Mouse (Mus musculus) NIH3T3 (cell line): ENCODE measurements at regions not wholly inside any gene's neighbourhood (a gene's known extent, or its start where the extent isn't known, plus 50 kb on each side); places are given as distances from the start of the nearest gene placed in this dataset.
A peak's percentile ranks its signal among the peaks of the same experiment; 100 is the strongest.
"Not testable (repeated sequence)": the region's sequence is repeated elsewhere in the genome, so short reads cannot be mapped to it uniquely, and the experiment has no call there.

ENCODE experiments used
- DNase-seq: peaks from one replicate; pipeline ENCODE4 v3.0.0-alpha.2; 2012; ENCODE audit warnings: low read depth

DNA sequence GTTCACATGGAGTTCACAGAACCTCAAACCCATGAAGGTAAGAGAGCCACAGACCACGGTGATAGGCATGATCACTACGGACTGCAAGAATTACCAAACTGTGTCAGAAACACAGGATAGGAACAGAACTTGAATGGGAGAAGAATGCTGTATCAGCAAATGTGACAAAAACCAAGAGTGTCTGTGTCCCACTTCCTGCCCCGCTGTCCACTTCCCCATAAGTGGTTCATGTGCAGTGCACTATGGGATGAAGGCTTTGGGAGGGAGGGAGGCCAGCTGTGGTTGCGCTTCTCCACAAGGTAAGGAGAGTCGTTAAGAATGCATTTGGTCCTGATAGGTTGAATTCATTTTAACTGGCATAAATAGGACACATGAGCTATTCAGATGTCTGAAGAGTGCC is 313.8 kb upstream of the Cdh4 start:
- DNase-seq: no peak

- no peak for DNase-seq
Measured at GRCm38 (mm10) chr2:179131004-179131403, 311.2 kb upstream of the Cdh4 start.

GRCm38 (mm10) chr2:179142313-179142712 is 299.9 kb upstream of the Cdh4 start:
- no peak for DNase-seq

DNA sequence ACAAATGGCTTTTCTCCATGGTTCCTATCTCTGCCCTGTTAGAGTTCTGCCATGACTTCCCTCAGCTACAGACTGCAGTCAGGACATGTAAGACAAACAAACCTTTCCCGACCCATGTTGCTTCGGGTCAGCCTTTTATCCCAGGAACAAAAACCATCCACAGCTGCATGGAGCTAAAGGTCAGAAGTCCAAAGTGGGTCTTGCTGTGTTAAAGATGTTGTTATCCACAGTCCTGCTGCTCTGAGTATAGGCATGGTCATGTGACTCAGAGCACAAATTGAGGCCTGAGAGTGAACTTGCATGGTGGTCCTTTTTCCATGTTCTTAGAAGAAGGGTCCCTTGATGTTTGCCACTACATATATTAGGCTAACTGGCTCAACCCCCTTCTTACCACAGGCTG is 296.5 kb upstream of the Cdh4 start:
- DNase-seq: no peak

- no peak for DNase-seq
Measured at GRCm38 (mm10) chr2:179146274-179146673, 296.0 kb upstream of the Cdh4 start.

DNA sequence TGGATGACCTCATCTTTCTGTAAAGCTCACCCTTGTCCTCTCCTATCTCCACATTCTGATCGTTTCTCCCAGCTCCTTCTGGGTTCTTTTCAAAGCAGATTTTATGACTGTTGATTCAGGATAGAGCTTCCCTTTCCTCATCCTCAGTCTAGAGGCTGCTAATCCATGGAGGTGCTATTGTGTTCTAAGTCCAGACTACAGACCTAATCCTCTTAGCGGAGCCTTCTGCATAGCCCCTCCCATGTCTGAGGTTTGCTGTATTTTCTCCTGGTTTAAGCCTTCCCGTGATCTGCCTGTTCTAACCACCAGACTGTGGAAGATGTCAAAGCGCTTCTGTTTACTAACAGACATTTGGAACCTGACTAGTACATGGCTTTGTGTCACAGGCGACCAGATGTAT is 294.0 kb upstream of the Cdh4 start:
- no peak for DNase-seq

GRCm38 (mm10) chr2:179148667-179149066 is 293.6 kb upstream of the Cdh4 start:
- no peak for DNase-seq

DNA sequence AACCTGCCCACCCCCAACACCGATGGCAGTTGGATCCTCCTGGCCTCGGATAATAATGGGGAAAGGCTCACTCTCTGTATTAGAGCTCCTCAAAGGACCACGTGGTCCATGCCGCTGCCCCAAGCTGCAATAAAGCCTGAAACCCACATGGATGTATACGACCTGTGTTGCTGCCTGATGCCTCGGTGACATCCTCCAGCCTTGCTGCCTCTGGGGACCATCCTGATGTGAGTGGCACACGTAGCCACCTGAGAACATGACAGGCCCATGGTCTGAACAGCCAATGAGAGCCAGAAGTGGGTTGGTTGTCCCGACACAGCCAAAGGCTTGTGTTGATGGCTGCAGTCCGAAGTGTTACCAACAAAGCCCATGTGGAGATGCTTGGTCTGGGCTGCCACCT is 283.4 kb upstream of the Cdh4 start:
- DNase-seq: no peak

DNA sequence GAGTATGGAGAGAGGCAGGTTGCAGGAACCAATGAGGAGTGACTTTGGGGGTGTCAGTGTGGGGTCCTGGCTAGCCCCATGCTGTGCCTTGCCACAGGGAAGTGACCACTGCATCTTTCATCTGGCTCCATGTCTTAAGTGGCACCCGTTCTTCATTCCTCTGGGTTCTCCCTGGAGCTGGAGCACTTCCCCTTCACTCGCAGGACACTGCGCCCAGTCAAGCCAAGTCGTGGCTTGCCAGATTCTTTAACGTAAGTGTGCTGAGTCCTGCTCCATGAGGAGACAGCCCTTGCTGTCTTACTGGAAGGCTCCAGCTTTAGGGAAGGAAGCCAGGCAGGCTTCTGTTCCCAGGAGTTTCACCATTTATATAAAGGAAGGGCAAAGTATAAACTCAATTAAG is 279.1 kb upstream of the Cdh4 start:
- DNase-seq: no peak

DNA sequence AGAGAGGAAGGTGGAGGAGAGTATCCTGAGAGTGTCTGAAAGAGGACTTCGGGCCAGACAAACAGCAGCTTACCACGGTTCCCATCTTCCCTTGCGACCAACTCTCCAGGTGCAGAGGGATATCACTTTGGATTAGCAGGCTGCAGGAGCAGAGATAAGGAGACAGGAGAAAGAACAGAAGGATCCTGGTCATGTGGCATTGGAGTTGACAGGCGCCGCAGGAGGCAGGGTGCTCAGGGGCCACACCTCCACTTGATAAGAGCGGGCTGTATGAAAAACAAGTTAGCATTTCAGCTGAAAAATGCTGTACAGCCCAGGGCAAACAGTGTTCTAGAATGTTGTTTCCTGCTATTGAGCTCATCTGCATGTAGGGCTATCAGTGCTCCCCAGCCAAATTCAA is 272.1 kb upstream of the Cdh4 start:
- DNase-seq: no peak

DNA sequence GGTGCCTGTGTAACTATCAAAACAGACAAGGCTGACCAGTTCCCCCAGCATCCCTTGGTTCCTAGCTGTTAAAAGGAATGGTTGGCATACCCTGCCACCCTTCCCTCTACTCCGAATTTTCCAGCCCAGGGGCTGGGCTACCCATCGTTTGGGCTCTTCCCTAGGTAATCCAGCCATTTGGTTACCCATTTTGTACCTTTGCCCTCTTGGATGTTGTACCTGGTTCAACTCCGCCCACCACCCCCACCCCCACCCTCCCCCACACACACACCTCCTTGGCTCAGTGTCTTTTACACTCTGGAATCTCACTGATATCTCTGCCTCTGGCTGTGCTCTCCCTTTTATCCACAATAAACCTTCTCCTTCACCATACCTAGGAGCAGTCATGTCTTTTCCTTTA is 271.6 kb upstream of the Cdh4 start:
- no peak for DNase-seq

DNA sequence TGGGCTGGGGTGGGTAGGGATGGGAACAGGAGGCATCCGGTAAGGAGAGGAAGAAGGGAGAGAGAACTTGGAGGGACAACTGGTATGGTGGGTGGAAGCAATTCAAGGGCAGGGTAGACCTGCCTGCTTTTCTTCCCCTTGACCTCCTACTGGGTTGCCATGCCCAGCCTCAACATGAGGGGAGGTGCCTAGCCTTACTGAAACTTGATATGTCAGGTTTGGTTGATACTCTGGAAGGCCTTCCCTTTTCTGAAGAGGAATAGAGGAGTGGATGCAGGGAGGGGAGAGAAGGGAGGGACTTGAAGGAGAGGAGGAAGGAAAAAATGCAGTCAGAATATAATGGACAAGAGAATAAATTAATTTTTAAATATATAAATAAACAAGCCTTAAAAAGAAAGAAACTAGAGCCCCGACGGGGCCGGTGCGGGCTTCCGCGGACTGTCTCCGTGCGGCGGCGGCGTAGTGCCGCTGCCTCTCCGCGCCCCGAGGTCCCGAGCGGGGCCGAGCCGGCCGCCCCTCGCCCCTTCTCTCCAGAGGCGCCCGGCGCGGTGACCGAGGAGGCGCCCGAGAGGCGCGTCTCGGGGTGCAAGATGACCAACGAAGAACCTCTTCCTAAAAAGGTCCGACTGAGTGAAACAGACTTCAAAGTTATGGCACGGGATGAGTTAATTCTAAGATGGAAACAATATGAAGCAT is 265.2 kb upstream of the Cdh4 start:
- DNase-seq: not testable (repeated sequence)

- no peak for DNase-seq
Measured at GRCm38 (mm10) chr2:179181366-179181765, 260.9 kb upstream of the Cdh4 start.

DNA sequence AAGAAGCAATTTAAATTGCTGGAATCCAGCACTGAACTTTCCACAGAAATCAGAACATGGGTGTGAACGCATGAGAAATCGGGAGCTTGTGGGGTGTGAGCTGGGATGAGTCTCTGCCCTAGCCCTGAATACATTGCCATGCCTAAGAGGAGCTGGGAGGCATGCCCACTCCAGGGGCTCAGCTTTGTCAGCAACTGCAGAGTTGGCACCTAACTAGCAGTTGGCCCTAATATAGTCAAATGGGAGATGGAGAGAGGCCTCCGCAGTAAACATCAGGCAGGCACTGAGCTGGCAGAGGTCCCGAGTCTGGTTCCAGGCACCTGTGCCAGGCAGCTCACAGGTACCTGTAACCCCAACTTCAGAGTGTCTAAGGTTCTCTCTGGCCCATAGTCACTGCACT is 260.1 kb upstream of the Cdh4 start:
- DNase-seq: no peak

GRCm38 (mm10) chr2:179192906-179193496 is 249.2 kb upstream of the Cdh4 start:
- DNase-seq: no peak

GRCm38 (mm10) chr2:179193507-179194160 is 248.6 kb upstream of the Cdh4 start:
- DNase-seq: peak; percentile 71

- DNase-seq: no peak
Measured at GRCm38 (mm10) chr2:179197471-179197870, 244.8 kb upstream of the Cdh4 start.

GRCm38 (mm10) chr2:179200495-179200894 is 241.7 kb upstream of the Cdh4 start:
- peak; percentile 24 for DNase-seq

GRCm38 (mm10) chr2:179210164-179210805 is 231.9 kb upstream of the Cdh4 start:
- DNase-seq: no peak

- no peak for DNase-seq
Measured at GRCm38 (mm10) chr2:179216773-179217172, 225.5 kb upstream of the Cdh4 start.

DNA sequence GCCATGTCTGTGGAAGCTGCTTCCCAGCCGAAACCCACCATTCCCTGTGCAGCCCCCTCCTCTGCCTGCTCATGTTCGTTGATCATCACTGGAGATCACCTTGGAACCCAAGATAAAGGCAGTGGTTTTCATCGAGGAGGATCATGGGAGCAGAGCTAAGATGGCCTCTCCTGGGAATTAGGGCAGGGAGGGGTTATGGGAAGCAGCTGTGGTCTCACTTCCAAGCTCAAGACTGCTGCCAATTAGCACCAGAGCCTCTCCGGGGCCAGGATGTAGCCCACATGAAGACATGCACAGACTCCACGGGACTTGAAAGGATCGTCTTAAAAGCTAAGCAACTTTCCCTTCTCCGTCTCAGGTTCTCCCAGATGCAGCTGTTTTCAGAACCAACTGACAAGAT is 214.1 kb upstream of the Cdh4 start:
- DNase-seq: no peak

DNA sequence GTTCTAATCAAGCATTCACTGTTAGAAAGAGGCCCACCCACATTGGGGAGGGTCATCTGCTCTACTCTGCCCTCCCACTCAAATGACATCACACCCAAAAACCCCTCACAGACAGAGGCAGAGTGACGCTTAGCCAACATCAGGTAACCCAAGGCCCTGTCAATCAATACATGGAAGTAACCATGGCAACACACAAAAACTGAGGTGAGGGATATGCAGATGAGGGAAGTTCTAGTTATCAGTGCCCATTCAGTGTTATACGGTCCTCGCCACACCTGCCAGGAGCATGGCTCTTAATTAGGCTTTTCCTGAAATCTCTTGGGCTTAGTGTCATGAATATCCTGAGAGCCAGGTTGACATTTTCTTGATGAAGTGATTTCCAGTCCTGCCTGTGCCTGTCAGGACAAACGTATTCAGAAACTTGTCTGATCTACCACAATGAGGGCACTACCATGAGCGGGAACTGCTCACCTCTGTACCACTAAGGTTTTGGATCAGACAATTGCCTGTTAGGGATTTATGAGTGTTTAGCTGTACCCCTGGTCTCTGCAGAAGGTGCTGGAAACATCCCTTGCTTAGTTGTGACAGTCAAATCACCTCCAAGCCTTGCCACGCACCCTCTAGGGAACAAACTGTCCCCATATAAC is 210.4 kb upstream of the Cdh4 start:
- DNase-seq: no peak

DNA sequence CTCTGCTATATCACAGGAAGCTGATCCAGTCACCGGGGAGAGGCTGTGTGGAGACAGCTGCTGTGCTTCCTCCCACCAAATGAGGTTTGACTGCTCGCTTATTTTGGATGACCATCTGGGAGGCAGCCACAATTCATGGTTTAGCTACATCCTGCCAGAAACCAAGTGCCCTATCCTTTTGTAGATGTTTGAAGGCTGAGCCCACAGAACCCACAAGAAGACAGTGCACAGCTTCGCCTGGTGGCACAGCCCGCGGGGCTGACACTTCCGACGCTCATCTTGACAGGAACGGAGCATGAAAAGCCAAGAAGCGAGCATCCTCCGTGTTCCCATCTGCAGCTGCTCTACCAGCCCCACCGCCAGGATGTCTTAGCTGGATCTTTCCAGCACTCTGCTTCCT is 204.1 kb upstream of the Cdh4 start:
- DNase-seq: no peak
